Mouse (Mus musculus): ENCODE measurements around the gene Rec8.

Rec8 gene

DNA sequence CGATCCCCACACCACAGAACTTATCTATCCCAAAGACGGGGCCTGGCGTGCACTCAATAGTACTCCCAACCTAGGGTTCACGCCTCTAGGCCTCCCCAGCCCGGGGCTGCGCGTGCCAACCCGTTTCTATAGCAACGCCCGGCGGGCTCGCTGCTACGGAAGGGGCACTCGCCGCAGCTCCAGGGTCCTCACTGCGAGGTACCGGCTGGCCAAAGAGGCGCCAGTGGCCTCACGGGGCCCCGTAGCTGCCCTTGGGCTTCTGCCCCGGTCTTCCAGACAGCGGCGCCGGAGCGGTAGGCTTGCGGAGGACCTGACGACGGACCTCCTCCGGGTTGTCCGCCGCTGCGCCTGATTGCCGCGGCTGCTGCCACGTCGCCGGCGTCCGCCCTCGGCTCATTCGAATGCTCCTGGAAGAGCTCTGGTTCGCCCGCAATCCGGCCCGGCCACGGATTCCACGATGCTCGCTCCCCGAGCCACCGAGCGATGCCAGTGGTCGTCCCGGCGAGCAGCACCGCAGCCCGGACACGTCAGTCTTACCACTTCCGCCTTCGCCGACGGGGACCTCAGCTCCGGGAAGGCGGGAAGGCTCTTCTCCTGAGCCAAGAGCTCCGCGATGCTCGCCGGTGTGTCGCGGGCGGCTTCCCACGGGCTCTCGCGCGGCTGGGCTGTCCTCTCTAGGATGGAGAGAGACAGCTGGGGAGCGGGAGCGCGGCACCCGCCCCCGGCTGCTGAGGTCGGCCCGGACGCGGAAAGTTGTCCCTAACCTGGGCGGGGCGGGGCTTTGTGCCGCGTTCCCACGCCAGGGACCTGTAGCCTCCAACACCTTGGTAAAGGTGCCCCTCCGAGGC, 25.4 kb downstream of the Rec8 start, which contains the start of gene Tm9sf1:
Gene Tm9sf1, minus strand, starts transcription at position 747 of the 848 bp plus-strand sequence.
- peak; percentile 80 for DNase-seq

DNA sequence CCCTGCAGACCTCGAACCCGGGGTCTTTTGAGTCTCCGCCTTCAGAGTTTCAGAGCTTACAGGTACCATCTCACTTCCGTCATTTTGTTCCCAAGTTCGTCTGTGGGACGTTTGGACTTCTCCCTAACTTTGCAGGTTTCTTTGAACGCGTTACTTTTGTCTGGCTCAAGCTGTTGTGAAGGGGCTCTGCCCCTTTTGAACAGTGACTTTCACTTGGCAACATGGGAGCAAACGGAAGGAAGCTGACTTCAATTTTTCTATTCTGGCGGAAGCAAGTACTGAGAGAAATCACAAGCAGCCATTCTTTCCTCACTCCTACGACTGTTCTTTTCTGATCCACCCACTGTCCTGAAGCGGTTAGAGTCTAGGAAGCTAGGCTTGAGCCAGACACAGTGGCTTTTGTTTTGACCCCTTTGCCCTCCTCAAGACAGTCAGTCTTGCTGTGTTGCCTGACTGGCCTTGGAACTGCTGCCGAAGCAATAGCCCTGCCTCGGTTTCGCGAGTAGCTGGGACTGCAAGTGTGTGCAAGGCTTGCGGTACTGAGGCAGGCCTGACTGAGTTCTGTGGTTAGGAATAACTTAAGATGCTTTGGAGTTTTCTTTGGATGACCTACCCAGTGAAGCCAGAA, 26.5 kb downstream of the Rec8 start:
- DNase-seq: no peak

- DNase-seq: no peak
These were observed 32.0 kb downstream of the Rec8 start, which contains the start of gene Tssk4 for GRCm38 (mm10) chr14:55649884-55650283. Gene Tssk4, plus strand, starts transcription at chr14:55650184.

DNA sequence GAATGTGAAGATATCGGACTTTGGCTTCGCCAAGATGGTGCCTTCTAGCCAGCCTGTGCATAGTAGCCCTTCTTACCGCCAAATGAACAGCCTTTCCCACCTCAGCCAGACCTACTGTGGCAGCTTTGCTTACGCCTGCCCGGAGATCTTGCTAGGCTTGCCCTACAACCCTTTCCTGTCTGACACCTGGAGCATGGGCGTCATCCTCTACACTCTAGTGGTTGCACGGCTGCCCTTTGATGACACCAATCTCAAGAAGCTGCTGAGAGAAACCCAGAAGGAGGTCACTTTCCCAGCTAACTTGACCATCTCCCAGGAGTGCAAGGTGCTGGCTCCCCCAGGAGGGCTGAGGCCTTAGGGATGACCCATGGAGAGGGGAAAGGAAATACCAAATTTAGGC, 33.7 kb downstream of the Rec8 start:
- DNase-seq: no peak

DNA sequence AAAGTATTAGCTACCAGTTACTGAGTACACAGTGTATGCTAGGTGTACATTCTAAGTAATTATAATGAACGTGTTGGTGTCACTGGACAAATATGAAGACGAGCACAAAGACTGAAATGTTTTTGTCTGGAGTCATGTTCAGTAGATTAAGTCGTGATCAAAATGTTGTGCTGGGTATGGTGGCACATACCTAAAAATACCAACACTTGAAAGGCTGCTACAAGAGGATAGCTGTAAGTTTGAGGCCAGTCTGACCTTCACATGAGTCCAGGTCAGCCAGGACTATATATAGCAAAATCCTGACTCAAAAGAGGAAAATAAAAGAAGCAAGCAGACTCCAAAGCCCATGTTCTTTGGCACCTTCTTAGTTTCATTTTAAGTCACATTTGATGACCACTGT, 39.1 kb downstream of the Rec8 start:
- no peak for DNase-seq

DNA sequence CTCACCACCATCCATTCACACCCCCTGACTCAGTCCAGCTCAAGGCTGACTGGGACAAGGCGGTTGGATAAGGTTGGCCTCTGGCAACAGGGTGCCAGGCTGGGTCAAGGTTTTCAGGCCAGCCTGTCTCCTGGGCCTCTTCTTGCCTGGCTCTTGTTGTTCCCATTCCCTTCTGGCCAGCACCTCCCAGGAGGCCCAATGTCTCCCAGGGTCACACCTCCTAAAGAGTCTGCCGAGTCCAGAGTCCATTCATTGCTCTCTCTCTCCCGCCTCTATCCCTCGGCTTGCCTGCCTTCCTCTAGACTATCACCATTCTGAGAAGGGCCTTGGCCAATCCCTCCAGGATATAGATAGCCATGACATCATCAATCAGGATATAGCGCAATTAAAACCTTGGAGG, 40.2 kb downstream of the Rec8 start:
- no peak for DNase-seq

GRCm38 (mm10) chr14:55659960-55660573, 42.2 kb downstream of the Rec8 start, which contains the start of gene Mdp1:
Gene Mdp1, minus strand, starts transcription at chr14:55660508.
- DNase-seq: peak; percentile 76

DNA sequence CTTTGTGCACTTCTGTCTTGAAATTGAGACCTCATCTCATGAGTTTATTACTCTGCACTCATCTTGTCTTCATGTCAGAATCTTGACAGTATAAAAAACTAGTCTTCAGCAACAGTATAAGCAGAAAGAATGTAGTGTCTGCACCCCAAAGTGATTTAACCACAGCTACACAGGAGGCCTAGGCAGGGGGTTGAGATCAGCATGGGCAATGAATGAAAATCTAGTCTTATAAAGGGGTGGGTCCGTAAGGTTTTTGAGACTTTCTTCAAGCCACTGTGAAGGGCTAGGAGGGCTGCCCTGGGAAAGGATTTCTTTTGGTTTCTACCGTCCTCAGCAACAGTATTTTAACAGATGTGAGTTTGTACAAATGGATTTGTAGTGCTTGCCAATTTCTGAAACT, 42.8 kb downstream of the Rec8 start:
- DNase-seq: no peak

DNA sequence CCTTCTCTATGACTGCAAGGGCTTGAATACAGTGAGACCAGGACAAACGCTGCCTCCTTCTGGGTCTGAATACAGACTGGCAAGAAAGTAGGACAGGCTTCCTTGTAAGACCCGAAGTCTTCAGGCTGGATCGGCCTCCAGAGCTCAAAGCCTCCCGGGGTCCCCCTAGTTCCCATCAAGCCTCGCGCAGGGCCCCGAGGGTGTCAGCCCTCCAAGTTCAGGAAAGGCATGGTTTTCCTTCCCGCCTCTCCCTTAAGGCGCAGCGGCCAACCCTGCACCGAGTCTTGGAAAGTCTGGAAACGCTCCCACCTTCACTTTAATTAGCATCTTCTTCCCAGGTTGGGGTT, 53.6 kb downstream of the Rec8 start:
- DNase-seq: no peak

- peak; percentile 85 for DNase-seq
These were observed 54.2 kb downstream of the Rec8 start, which contains the start of the genes Gmpr2 and Nedd8 for GRCm38 (mm10) chr14:55671833-55672740. Gene Gmpr2, plus strand, starts transcription at chr14:55671941. Gene Nedd8, minus strand, starts transcription at chr14:55672124.

DNA sequence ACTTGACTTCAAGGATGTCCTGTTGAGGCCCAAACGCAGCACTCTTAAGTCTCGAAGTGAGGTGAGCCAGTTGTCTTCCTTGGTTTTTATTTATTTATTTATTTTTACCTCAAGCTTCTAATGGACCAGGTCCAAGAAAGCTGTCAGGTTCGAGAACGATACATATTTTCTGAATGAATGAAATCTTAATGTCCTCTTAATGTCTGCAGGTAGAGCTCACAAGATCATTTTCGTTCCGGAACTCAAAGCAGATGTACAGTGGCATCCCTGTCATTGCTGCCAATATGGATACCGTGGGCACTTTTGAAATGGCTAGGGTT, 54.9 kb downstream of the Rec8 start:
- DNase-seq: no peak

Data from lung, postnatal 14 days (tissue).